Mouse (Mus musculus) ES-Bruce4 (cell line): ENCODE results near the gene Nlrp14. TPM values are rescaled to one million over a fixed set of nuclear protein-coding genes. Genes with fewer than 3 reads are reported as not detected.

Source experiments
- H3K27ac ChIP-seq: 2 replicates; pipeline ENCODE4 v1.5.1; 2012; ENCODE audit warnings: low read length, inconsistent platforms; ENCODE audit not compliant: insufficient read depth
- H3K27me3 ChIP-seq: 2 replicates; pipeline ENCODE4 v1.6.1; 2012; ENCODE audit warnings: mild to moderate bottlenecking, low read length, inconsistent platforms; ENCODE audit not compliant: control insufficient read depth, poor library complexity, insufficient read depth, severe bottlenecking
- H3K36me3 ChIP-seq: 2 replicates; pipeline ENCODE4 v1.6.1; 2012; ENCODE audit warnings: inconsistent platforms, mild to moderate bottlenecking, low read length, moderate library complexity; ENCODE audit not compliant: control insufficient read depth, poor library complexity, insufficient read depth, severe bottlenecking
- H3K4me1 ChIP-seq: one replicate; pipeline ENCODE4 v1.8.1; 2011; ENCODE audit warnings: low read length; ENCODE audit not compliant: control insufficient read depth, insufficient read depth
- H3K4me3 ChIP-seq: 2 replicates; pipeline ENCODE4 v1.5.1; 2011; ENCODE audit warnings: low read depth, mild to moderate bottlenecking, low read length
- H3K9ac ChIP-seq: 2 replicates; pipeline ENCODE4 v1.6.1; 2012; ENCODE audit warnings: low read depth, mild to moderate bottlenecking, inconsistent platforms; ENCODE audit not compliant: poor library complexity, severe bottlenecking
- H3K9me3 ChIP-seq: replicated peaks from 2 replicates; pipeline ENCODE4 v1.6.1; 2012; ENCODE audit warnings: mild to moderate bottlenecking, low read length, inconsistent platforms; ENCODE audit not compliant: control insufficient read depth, poor library complexity, insufficient read depth, severe bottlenecking
- CTCF ChIP-seq: IDR thresholded peaks from one replicate; pipeline ENCODE4 v1.8.1; 2011; ENCODE audit warnings: low read depth, low read length
- EP300 ChIP-seq: IDR thresholded peaks from 2 replicates; pipeline ENCODE4 v1.6.1; 2011; ENCODE audit warnings: low read depth, low read length; ENCODE audit not compliant: insufficient read depth
- POLR2A ChIP-seq: IDR thresholded peaks from one replicate; pipeline ENCODE4 v1.8.1; 2011; ENCODE audit warnings: low read length; ENCODE audit not compliant: insufficient read depth
- polyA plus RNA-seq: library from polyadenylated mRNA; stranded (reverse); fragments of >200 nt; gene quantifications from 2 replicates; pipeline ENCODE4 v1.2.4, GENCODE M21; 2011; ENCODE audit warnings: low read depth; ENCODE audit not compliant: missing spikeins, insufficient read depth, insufficient read length

The Nlrp14 gene
- polyA plus RNA-seq, 1 experiment: 0.42 TPM

DNA sequence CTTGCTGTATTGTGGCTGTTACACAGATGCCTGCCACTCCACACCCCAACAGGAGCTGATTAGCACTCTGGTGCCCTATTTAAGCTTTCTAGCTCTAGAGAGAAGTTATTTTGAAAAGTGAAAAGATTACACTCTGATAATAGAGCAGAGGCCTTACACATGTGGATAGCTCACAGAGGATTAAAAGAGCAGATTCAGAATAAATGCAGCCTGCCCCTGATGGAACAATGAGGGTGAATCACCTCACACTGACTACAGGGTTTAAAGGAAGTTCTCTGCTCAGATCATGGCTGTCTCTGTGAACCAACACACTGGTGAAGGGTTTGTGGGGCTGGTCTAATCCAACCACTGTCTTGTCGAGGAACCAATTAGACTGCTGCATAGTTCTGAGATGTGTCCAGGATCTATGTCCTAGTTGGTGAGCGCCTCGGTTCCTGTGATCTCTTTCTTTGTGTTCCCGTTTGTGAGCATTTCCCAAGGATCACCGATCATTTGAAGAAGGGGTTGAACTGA, 74.6 kb downstream of the Nlrp14 start:
- no peaks in the 10 kb centered on the region for H3K4me1 ChIP-seq
- no peaks in the 10 kb centered on the region for H3K9me3 ChIP-seq
- peak overlapping the region; percentile 40; the same call in 1 of the 2 replicates for H3K27ac ChIP-seq
- H3K27me3 ChIP-seq: no peaks in the 10 kb centered on the region
- 0 out of 2 replicates have a peak, but pooled peaks cover 2% of the 10 kb centered on the region for H3K36me3 ChIP-seq
- no peak overlapping the region for H3K4me3 ChIP-seq
- no peak overlapping the region for H3K9ac ChIP-seq
- no peak for TF ChIP-seq EP300
- TF ChIP-seq CTCF: no peak
- TF ChIP-seq POLR2A: no peak

Other genes with a start within 250 kb of the Nlrp14 start
- not detected in 2 replicates for gene Olfr709-ps1, start 234.8 kb upstream of the Nlrp14 start, polyA plus RNA-seq
- gene Olfr710, start 218.7 kb upstream of the Nlrp14 start, polyA plus RNA-seq: not detected in 2 replicates
- not detected in 2 replicates for gene Olfr6, start 203.1 kb upstream of the Nlrp14 start, polyA plus RNA-seq
- gene Olfr711, start 191.5 kb upstream of the Nlrp14 start, polyA plus RNA-seq: not detected in 2 replicates
- gene Olfr2, start 160.9 kb upstream of the Nlrp14 start, polyA plus RNA-seq: 0.11 TPM in 1 of 2 replicates, not detected in the other
- 0.09 TPM in 1 of 2 replicates, not detected in the other for gene Olfr713, start 135.8 kb upstream of the Nlrp14 start, polyA plus RNA-seq
- not detected in 2 replicates for gene Olfr714, start 96.0 kb upstream of the Nlrp14 start, polyA plus RNA-seq
- gene Olfr17, start 73.8 kb upstream of the Nlrp14 start, polyA plus RNA-seq: not detected in 2 replicates
- gene Olfr715b, start 56.6 kb upstream of the Nlrp14 start, polyA plus RNA-seq: not detected in 2 replicates
- not detected in 2 replicates for gene Olfr715, start 35.9 kb upstream of the Nlrp14 start, polyA plus RNA-seq
- not detected in 2 replicates for gene Olfr716, start 28.7 kb upstream of the Nlrp14 start, polyA plus RNA-seq
- gene Rbmxl2, start 42.5 kb downstream of the Nlrp14 start, polyA plus RNA-seq: 19.3 and 27.3 TPM in 2 replicates
- 20.6 and 22.3 TPM in 2 replicates for gene Syt9, start 203.7 kb downstream of the Nlrp14 start, polyA plus RNA-seq